ENCODE assay signal across 18 mouse cellular contexts in genomic region chr5:44370006-44370405, GRCm38 (mm10).
A peak's percentile ranks its signal among the peaks of the same experiment; 100 is the strongest.
DNase-seq lines count a peak whose midpoint lies in the region; ATAC-seq and TF ChIP-seq lines count a peak whose summit lies in the region.
"Had no signal": no experiment of that assay in that cellular context is flagged by ENCODE, and none has a peak within 500 bp of the region (broad histone marks: within the 10 kb centered on the region; RNA-seq: fewer than 3 reads in every experiment).

No protein-coding gene starts in this region.

- DNase-seq in layer of hippocampus, adult 9-11 months = peak; percentile 6
- no peak for DNase-seq in layer of hippocampus, adult 2 months (ENCODE audit: low spot score in 2 of 2)
- DNase-seq in G1E (ENCODE audit: low spot score) = peak; percentile 60
- DNase-seq in embryo, embryonic 11 days = peak; percentile 13
- DNase-seq in urinary bladder, adult 18-20 months (ENCODE audit: low spot score in 2 of 2) = no peak
- DNase-seq in thymus, postnatal 14 days = no peak
- DNase-seq in thymus, postnatal 36 days = no peak
- DNase-seq: adrenal gland, adult 2 months; cerebellum, adult 18-20 months; gastrocnemius, postnatal 10 days; kidney, postnatal 25 days; liver, embryonic 13.5 days had no signal

- H3K9ac ChIP-seq in stomach, embryonic 14.5 days (replicated peaks; ENCODE audit: low read depth, low read length) = no peak overlapping the region
- H3K9ac ChIP-seq: liver, embryonic 13.5 days; neural tube, embryonic 15.5 days had no signal

- H3K4me3 ChIP-seq in layer of hippocampus, adult 2 months = no peak overlapping the region
- peak overlapping the region; percentile 27; the same call in 1 of the 2 replicates for H3K4me3 ChIP-seq in G1E (ENCODE audit: low read depth, low read length)
- H3K4me3 ChIP-seq in stomach, embryonic 14.5 days (ENCODE audit: low read depth, low read length) = no peak overlapping the region
- H3K4me3 ChIP-seq: erythroblast, embryonic 14.5 days; liver, embryonic 13.5 days; neural tube, embryonic 15.5 days had no signal

- peaks cover 9% of the 10 kb centered on the region for H3K4me1 ChIP-seq in G1E (ENCODE audit: insufficient read depth, low read depth, low read length)
- no peaks in the 10 kb centered on the region for H3K4me1 ChIP-seq in stomach, embryonic 14.5 days (ENCODE audit: control insufficient read depth, insufficient read depth, low read length)
- H3K4me1 ChIP-seq: liver, embryonic 13.5 days; neural tube, embryonic 15.5 days had no signal

- no peak overlapping the region for H3K27ac ChIP-seq in layer of hippocampus, adult 2 months
- H3K27ac ChIP-seq in stomach, embryonic 14.5 days (ENCODE audit: low read length) = no peak overlapping the region
- H3K27ac ChIP-seq: liver, embryonic 13.5 days; neural tube, embryonic 15.5 days had no signal

- ATAC-seq in G1E (ENCODE audit: extremely low read depth, insufficient number of reproducible peaks, low FRiP score, poor library complexity, severe bottlenecking) = peak; percentile 96
- ATAC-seq in stomach, embryonic 14.5 days (ENCODE audit: insufficient number of reproducible peaks, insufficient read depth, low FRiP score, low read depth) = 0 out of 2 replicates have a peak, but pooled peaks have one; percentile 42
- ATAC-seq: forebrain, embryonic 16.5 days; inflammation-experienced regulatory T-cells, adult 6 months; lung, postnatal 0 days had no signal

- TF ChIP-seq CTCF in layer of hippocampus, adult 2 months (conservative IDR thresholded peaks at IDR 0.05) = no peak
- no peak for TF ChIP-seq CTCF in G1E (IDR thresholded peaks at IDR 0.05; ENCODE audit: low read depth, low read length)

- H3K36me3 ChIP-seq in G1E (replicated peaks) = no peaks in the 10 kb centered on the region
- H3K36me3 ChIP-seq in stomach, embryonic 14.5 days (ENCODE audit: control insufficient read depth, insufficient read depth, low read length) = no peaks in the 10 kb centered on the region
- H3K36me3 ChIP-seq: liver, embryonic 13.5 days; neural tube, embryonic 15.5 days had no signal

- 18% methylated on average over 4 of the region's 4 CpGs for WGBS in stomach, embryonic 14.5 days

- H3K4me2 ChIP-seq in stomach, embryonic 14.5 days (replicated peaks; ENCODE audit: low read depth, low read length) = no peak overlapping the region
- H3K4me2 ChIP-seq: liver, embryonic 13.5 days; neural tube, embryonic 15.5 days had no signal

- peaks cover 2% of the 10 kb centered on the region; the same call in 1 of the 2 replicates for H3K9me3 ChIP-seq in G1E (replicated peaks)
- H3K9me3 ChIP-seq in stomach, embryonic 14.5 days (ENCODE audit: control insufficient read depth, low read depth, low read length) = no peaks in the 10 kb centered on the region
- H3K9me3 ChIP-seq: liver, embryonic 13.5 days had no signal

- no peaks in the 10 kb centered on the region for H3K27me3 ChIP-seq in G1E (ENCODE audit: insufficient read depth, low read length)
- H3K27me3 ChIP-seq in stomach, embryonic 14.5 days (ENCODE audit: control insufficient read depth, insufficient read depth, low read length) = no peaks in the 10 kb centered on the region
- H3K27me3 ChIP-seq: liver, embryonic 13.5 days; neural tube, embryonic 15.5 days had no signal

Comparison
In these comparisons a context has a peak if more than half of its experiments do, and no peak if none do; other contexts are left out.
1. DNase-seq: peak in layer of hippocampus, adult 9-11 months (single experiment), G1E (single experiment) and embryo, embryonic 11 days (single experiment); none in layer of hippocampus, adult 2 months (0 of 2), urinary bladder, adult 18-20 months (0 of 2), thymus, postnatal 14 days (single experiment) and thymus, postnatal 36 days (0 of 2).